Mouse (Mus musculus) cerebellum, postnatal 36 days (tissue): ENCODE data around the gene Sec14l3.
"Not testable (repeated sequence)": the region's sequence is repeated elsewhere in the genome, so short reads cannot be mapped to it uniquely, and the experiment has no call there.

Experiments
- DNase-seq, 2 experiments: peaks; one replicate each; pipeline ENCODE4 v3.0.0; 2021 to 2022; ENCODE audit warnings: mixed read lengths in 2 of 2

Sec14l3 gene

GRCm38 (mm10) chr11:4103522-4103921, 38.9 kb downstream of the Sec14l3 start:
- no peak for DNase-seq

GRCm38 (mm10) chr11:4104989-4105388, 40.3 kb downstream of the Sec14l3 start:
- no peak for DNase-seq

DNA sequence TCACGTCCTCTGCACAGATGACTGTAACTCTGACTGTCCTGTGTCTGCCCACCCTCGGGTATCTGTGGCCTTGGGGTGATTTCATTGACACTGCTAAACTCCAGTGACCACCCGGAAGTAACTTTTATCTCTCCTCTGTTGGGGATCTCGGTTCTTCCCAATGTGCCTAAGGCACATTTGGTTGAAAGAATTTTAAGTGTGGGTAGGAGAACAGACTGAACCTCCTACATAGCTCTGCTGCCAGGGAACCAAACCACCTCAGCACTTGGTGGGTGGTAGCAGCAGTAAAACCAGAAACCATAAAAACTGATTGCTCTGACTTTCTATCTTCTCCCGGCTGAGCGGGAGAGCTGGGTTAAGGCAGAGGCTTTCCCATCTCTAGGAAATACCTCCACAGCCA, 40.8 kb downstream of the Sec14l3 start:
- no peak for DNase-seq

DNA sequence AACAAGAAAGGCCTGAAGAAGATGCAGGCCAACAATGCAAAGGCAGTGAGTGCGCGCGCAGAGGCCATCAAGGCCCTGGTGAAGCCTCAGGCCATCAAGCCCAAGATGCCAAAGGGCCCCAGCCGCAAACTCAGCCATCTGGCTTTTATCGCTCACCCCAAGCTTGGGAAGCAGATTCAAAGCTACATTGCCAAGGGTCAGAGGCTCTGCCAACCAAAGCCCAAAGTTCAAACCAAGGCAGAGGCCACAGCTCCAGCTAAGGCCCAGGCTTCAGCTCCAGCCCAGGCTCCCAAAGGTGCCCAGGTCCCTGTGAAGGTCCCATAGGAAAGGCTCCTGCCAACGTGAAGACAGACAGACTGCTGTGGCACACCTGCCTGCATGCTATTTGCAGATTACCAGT, 43.3 kb downstream of the Sec14l3 start:
- DNase-seq = not testable (repeated sequence)

DNA sequence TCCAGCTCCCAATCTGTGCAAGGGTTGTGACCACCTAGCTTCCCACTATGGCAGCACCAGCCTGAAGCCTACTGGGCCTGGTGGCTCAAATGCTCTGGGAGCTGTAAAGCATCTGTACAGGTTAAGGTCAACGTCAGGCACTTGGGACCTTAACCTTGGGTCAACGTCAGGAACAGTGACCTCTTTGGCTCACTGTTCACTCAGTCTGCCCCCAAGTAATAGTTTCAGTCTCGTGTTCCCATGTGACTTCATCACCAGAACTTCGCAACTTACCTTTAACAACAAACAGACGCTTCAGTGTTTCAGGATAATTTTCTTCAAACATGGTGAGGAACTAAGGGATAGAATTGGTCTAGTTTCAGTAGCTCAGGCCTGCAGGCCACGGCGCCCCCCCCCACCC, 44.0 kb downstream of the Sec14l3 start:
- DNase-seq = no peak

DNA sequence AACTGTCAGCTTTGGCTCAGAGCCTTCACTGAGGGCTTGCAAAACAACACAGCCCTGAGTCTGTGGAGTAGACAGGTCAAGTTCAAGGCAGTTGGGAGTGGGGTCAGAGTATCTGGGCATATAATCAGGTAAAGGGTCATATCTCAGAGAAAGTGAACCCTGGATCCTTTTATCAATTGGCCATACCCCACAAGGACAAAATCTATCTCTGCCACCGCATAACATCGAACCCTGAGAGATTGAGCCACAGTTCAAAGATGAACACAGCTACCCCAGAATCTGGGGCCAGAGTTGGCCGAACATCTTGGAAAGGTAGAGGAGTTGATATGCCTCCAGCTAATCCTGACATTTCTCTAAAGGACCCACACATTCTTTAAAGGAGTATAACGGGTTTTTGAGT, 47.4 kb downstream of the Sec14l3 start:
- DNase-seq = no peak

- no peak for DNase-seq
These were observed 48.2 kb downstream of the Sec14l3 start for GRCm38 (mm10) chr11:4112861-4113260.

- no peak for DNase-seq
These were observed 48.9 kb downstream of the Sec14l3 start for GRCm38 (mm10) chr11:4113496-4113895.

GRCm38 (mm10) chr11:4113970-4114369, 49.3 kb downstream of the Sec14l3 start:
- no peak for DNase-seq

GRCm38 (mm10) chr11:4114541-4114940, 49.9 kb downstream of the Sec14l3 start:
- DNase-seq = not testable (repeated sequence)

GRCm38 (mm10) chr11:4115407-4115806, 50.8 kb downstream of the Sec14l3 start:
- no peak for DNase-seq

- DNase-seq = no peak
These were observed 52.0 kb downstream of the Sec14l3 start for GRCm38 (mm10) chr11:4116458-4117141.

DNA sequence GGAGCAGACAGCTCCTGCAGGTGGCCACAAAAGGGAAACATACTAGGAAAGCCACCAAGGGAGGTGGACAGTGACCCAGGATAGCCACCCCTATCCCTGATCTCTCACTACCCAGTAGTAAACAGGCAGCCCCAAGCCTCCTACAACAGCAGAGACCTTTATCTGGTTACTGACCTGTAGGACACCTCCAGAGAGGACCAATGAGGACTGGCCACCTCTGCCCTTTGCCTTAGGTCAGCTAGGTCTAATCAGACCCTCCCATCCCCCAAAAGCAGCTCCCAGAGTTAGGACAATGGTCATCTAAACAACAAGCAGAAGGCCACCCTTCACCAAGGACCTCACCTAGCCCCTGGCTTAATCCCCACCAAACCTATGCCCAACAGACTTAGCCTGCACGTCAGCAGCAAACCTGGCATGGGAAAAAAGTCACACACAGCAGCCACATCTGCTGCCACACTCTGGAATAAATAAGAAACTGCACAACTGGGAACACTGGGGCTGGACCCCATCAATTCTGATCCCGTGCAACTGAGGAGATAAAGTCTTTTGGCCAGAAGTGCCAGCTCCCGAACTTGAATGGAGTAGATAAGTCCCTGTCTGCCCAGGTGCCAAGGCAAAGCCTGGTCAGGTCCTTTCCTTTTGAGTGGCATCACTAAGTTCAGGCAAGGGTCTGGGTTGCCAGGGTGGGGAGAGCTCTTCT, 52.9 kb downstream of the Sec14l3 start:
- DNase-seq = no peak

GRCm38 (mm10) chr11:4118081-4118921, 53.7 kb downstream of the Sec14l3 start:
- peak; percentile 78 to 80 for DNase-seq

- DNase-seq = no peak
These were observed 55.0 kb downstream of the Sec14l3 start for GRCm38 (mm10) chr11:4119635-4120034.

DNA sequence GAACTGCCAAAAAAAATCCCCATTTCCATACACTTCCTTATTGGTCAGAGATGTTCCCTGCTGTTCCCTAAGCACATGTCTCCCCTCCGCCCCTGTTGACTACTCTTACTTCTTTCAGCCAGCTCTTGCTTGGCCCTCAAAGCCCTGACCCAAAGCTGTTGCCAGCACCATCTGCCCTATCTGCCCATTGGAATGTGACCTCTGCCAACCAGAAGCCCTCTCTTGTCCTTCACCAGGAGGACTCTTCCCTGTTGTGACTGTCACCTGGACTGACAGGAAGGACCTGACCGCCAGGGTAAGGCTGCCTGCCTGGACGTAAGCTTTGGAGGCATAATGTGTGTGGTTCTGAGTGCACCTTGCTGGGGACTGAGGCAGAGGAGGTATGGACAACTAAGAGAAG, 57.0 kb downstream of the Sec14l3 start:
- no peak for DNase-seq

- no peak for DNase-seq
These were observed 57.6 kb downstream of the Sec14l3 start for GRCm38 (mm10) chr11:4122226-4122625.

GRCm38 (mm10) chr11:4122742-4123579, 58.3 kb downstream of the Sec14l3 start, which contains the start of gene Sec14l2:
Gene Sec14l2 (minus strand): TSS chr11:4123415.
- DNase-seq = no peak

- DNase-seq = peak in 1 of 2 experiments; percentile 30
These were observed 59.3 kb downstream of the Sec14l3 start for GRCm38 (mm10) chr11:4123922-4124321.

GRCm38 (mm10) chr11:4127059-4127458, 62.4 kb downstream of the Sec14l3 start:
- DNase-seq = no peak
